Mouse (Mus musculus) induced T-regulatory cell, adult 2 months (primary cell): ENCODE measurements around the gene Slc25a38.
A peak's percentile ranks its signal among the peaks of the same experiment; 100 is the strongest.

Experiments
- DNase-seq: peaks from one replicate; pipeline ENCODE4 v3.0.0-alpha.2; 2012; ENCODE audit warnings: low read depth

The Slc25a38 gene

GRCm38 (mm10) chr9:120149222-120149828 lies 39.2 kb downstream of the Slc25a38 start, which contains the start of gene Mobp:
Gene Mobp, plus strand, starts transcription at chr9:120149707.
- DNase-seq = no peak

GRCm38 (mm10) chr9:120151152-120151551 lies 41.0 kb downstream of the Slc25a38 start:
- DNase-seq = no peak

- DNase-seq = no peak
These were observed 41.8 kb downstream of the Slc25a38 start for GRCm38 (mm10) chr9:120151906-120152399.

DNA sequence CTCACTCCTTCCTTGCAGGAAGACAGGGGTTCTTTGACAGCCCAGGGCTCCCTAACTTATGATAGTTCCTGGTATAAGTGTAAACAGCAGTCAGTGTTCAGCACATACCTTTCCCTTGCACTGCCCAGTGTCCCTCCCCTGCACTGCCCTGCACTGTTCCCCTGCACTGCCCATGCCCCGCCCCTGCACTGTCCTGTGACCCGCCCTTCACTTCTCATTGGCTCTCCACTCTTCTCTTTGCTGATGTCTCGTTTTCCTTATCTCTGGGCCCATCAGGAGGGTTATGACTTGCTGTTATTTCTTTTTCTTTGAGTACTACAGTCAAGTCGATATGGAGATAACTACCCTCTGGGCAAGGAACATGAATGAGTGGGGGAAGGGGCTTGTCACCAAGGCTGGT lies 47.9 kb downstream of the Slc25a38 start:
- peak; percentile 71 for DNase-seq

DNA sequence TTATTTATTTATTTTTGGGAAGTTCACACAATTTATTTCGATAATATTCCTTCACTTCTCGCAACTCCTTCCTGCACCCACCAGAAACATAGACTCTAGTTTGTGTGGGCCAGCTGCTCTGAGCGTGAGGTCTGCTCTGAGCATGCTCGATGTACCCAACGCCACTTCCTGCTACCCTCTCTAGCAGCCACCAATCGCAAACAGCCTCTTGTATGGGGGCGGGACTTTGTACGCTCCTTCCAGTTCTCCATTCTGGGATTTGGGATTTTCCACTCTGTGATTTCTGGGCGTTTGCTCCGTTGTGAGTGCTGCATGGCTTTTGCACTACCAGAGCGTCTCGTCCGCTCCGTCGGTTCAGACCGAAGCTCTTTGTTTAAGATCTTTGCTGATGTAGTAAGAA lies 53.7 kb downstream of the Slc25a38 start:
- DNase-seq = no peak

- no peak for DNase-seq
These were observed 57.7 kb downstream of the Slc25a38 start for GRCm38 (mm10) chr9:120167826-120168225.

DNA sequence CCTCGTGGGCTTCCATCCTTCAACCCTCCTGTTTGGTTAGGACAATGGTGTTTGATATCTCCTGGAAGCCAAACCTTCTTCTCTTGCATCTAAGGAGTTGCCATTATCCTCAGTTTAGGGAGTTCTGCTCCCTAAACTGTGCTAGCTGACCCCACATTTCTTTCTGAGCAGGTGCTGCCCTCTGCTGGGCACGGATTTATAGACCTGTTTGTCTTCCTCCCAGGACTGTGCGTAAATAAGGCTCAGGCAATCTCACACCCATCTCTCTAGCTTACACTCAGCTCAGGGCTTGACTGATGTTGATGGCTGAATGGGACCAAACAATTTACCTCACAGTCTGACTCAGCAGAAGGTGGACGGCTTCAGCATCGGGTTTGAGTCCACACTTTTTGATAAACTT lies 61.1 kb downstream of the Slc25a38 start:
- peak; percentile 75 for DNase-seq
